Mouse (Mus musculus): Measurements from ENCODE around the gene Rcan3.

Gene Rcan3

GRCm38 (mm10) chr4:135433443-135434394, at the start of gene Rcan3:
Gene Rcan3 (minus strand): TSS chr4:135433853.
- peak; percentile 25 to 40 for DNase-seq (ENCODE audit: low spot score in 2 of 2)

DNA sequence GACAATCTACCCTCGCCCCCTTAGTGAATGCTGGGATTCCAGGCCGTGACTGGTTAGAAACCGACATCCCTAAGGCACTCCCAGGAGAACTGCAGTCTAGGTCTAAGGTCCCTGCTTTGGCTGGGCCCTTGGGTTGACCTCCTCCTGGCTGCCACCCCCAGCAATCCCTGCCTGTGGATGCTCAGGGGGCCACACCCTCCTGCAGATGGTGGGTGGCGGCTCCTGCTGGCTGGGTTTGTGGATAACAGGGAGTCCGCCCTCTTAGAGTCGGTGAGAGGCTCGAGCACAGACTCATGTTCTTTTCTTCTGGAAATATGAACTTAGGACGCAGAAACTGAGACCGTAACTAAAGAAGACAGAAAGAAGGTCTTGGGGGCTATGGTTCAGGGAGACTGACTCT, 46.7 kb upstream of the Rcan3 start:
- no peak for DNase-seq (ENCODE audit: low spot score in 2 of 2)

- DNase-seq (ENCODE audit: low spot score in 2 of 2) = no peak
These were observed 44.2 kb upstream of the Rcan3 start for GRCm38 (mm10) chr4:135477851-135478250.

DNA sequence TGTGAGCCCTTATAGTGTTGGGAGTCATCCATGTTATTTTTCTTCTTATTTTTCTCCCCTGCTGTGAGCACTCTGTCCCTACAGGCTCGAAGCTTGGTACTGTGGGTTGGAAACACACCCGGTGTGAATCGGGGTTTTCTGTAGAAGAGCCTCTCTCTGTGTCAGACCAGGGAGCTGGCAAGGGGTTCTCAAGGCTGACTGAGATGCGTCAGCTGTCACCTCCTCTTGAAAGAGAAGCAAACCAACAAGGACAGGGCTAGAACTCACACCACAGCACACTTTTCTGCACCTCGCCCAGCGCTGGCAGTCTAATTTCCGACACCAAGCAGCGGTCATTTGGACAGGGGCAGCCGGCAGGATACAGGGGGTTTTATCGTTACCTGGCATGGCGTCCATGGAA, 29.8 kb upstream of the Rcan3 start:
- DNase-seq (ENCODE audit: low spot score in 2 of 2) = no peak

- DNase-seq (ENCODE audit: low spot score in 2 of 2) = no peak
These were observed 19.9 kb upstream of the Rcan3 start for GRCm38 (mm10) chr4:135453572-135453971.

- no peak for DNase-seq (ENCODE audit: low spot score in 2 of 2)
These were observed 19.5 kb upstream of the Rcan3 start for GRCm38 (mm10) chr4:135453164-135453563.

- DNase-seq (ENCODE audit: low spot score in 2 of 2) = no peak
These were observed 17.8 kb upstream of the Rcan3 start for GRCm38 (mm10) chr4:135451360-135452015.

DNA sequence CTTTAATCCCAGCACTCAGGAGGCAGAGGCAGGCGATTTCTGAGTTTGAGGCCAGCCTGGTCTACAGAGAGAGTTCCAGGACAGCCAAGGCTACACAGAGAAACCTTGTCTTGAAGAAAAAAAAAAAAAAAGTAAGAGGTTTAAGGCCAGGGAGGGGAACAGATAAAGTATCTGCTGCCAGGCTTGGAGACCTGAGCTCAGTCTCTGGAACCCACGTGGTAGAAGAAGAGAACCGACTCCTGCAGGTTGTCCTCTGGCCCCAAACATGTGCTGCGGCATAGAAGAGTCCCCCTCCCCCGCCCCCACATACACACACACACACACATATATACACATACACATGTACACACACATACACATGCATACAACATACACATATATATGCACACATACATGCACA, 8.8 kb upstream of the Rcan3 start:
- no peak for DNase-seq (ENCODE audit: low spot score in 2 of 2)

- no peak for DNase-seq (ENCODE audit: low spot score in 2 of 2)
These were observed 6.4 kb upstream of the Rcan3 start for GRCm38 (mm10) chr4:135439904-135440522.

- DNase-seq (ENCODE audit: low spot score in 2 of 2) = no peak
These were observed 5.6 kb upstream of the Rcan3 start for GRCm38 (mm10) chr4:135439188-135439647.

GRCm38 (mm10) chr4:135437924-135438323, 4.3 kb upstream of the Rcan3 start:
- DNase-seq (ENCODE audit: low spot score in 2 of 2) = no peak

DNA sequence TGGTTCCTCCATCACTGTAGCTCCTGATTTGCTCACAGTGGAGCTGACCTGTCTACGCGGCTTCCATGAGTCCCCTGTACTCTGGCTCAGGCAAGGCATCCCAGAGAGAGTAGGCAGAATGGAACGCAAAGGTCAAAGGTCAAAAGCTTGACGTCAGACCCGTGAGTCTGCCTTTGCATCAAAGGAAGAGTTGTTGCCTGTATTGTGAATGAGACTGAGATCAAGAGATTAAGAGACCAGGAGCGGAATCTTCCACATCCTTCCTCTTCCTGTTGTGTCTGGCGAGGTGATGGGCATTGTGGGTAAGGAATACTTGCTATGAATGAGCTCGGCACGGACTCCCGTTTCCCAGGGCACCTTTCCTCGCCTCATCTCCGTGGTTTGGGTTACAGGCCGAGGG, 2.6 kb upstream of the Rcan3 start:
- no peak for DNase-seq (ENCODE audit: low spot score in 2 of 2)

- no peak for DNase-seq (ENCODE audit: low spot score in 2 of 2)
These were observed 739 bp upstream of the Rcan3 start for GRCm38 (mm10) chr4:135434395-135434789.

- DNase-seq (ENCODE audit: low spot score in 2 of 2) = no peak
These were observed 589 bp downstream of the Rcan3 start for GRCm38 (mm10) chr4:135433086-135433442.

DNA sequence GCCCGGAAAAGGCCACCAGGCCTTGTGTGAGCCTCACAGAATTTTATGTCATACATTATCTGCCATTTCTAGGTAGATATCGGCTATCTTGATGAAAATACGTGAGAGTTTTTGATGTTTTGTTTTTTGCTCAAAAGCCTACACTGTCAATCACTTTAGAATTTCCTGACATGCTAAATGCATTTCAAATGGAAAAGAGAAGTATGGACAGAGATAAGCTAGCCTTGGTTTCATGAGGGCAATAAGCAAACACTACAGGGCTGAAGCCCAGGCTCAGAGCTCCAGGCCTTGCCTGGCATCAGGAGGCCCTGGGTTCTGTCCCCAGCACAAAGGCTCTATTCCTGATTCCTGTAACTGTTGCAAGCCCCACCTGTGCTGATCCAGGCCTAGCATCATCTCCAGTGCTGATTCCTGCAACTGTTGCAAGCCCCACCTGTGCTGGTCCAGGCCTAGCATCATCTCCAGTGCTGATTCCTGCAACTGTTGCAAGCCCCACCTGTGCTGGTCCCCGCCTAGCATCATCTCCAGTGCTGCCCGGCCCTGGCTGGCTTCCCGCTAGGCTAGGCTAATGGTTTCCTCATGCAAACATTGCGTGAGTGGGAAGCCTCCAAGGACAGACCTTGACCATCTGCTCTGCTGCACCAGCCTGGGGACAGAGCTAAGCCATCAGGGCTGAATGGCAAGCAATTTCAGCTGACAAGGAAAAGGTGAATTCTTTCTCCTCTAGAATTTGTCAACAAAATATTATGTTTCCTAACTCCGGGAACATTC, 3.5 kb downstream of the Rcan3 start:
- DNase-seq (ENCODE audit: low spot score in 2 of 2) = no peak

- no peak for DNase-seq (ENCODE audit: low spot score in 2 of 2)
These were observed 4.3 kb downstream of the Rcan3 start for GRCm38 (mm10) chr4:135429383-135429782.

DNA sequence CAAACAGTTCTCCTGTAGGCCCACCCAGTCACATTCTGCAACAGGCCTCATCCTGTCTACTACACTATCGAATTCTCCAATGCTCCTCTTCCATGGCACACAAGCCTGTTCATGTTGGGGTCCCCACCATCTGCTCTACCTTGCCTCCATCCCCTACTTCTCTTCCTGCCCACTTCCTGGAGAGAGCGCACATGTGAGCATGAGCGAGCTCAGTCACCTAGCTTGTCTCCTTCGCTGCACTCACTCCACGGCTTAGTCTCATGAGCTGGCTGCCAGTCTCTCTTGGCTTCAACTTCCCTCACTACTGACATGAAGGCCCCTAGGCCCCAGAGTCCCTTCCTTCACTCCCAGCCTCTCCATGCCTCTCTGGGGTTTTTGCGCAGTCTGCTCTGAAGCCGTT, 7.1 kb downstream of the Rcan3 start:
- no peak for DNase-seq (ENCODE audit: low spot score in 2 of 2)

DNA sequence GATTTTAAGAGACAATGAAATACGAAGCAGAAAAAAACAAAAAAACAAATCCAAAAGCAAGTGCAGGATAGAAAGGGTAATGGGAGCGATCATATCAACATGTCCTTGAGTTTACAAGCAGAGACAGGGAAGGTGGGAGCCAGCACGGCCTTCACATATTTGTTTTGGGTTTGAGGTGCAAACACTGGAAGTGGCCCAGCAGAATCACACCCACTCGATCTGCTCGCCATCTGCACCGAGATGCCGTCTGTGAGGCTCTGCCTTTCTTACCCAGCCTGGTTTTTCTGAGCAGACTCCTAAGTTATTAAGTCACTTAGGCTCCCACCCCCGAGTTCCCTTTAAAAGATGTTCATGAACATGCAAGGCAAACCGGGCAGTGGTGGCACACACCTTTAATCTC, 8.0 kb downstream of the Rcan3 start:
- DNase-seq (ENCODE audit: low spot score in 2 of 2) = peak; percentile 37 to 59

DNA sequence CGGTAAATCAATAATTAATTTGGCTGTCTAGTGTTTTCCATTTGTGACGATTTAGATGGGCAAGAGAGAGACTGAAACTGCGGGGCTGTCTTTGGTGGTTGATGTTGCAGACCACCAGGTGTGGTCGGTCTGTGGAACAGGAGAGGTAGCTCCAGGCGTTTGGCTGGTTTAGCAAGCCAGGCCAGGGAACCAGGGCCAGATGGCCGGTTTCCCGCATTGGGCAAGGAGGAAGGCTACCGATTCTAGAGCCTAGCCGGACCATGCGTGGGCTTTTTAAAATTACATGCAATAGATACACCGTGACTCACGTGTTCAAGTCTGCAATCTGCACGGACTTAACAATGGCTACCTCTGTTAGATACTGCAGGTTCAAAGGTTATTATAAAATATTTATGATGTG, 12.7 kb downstream of the Rcan3 start:
- no peak for DNase-seq (ENCODE audit: low spot score in 2 of 2)

DNA sequence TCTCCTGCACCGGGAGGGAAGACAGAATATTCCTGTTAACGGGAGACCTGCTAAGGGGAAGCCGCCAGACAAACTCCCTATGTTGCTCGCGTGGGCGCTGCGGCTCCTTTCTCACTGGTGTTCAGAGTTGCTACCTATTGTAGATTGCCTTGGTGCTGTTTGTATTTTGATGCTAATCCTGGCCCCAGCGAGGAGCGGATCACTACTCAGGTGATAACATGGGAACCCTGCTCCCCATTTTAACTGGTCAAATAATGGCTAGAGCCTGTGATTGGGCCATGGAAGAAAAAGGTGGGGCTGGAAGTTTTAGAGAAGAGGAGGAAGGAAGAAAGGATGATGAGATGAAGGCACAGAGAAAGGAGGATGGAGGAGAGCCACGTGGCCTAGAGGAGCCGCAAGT, 13.2 kb downstream of the Rcan3 start:
- DNase-seq (ENCODE audit: low spot score in 2 of 2) = no peak

DNA sequence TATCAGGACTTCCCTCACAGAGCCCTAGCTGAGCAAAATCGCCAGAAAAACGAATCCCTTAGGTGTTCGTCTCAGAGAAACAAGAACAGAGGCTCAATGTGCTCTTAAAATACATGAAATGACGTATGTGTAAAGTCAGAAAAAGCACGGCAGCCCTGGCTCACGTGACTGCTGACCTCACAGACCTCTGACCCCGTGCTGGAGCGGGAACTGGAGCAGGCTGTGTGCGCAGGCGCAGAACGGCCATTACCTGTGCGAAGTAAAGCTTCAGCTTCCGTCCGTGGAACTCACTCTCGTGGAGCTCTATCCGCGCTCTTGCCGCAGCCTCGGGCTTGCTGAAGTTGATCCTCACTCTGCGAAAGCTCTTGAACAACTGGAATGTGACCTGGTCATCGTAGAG, 13.7 kb downstream of the Rcan3 start:
- DNase-seq (ENCODE audit: low spot score in 2 of 2) = no peak

- DNase-seq (ENCODE audit: low spot score in 2 of 2) = no peak
These were observed 17.3 kb downstream of the Rcan3 start for GRCm38 (mm10) chr4:135416367-135416766.
